In the genomic region with DNA sequence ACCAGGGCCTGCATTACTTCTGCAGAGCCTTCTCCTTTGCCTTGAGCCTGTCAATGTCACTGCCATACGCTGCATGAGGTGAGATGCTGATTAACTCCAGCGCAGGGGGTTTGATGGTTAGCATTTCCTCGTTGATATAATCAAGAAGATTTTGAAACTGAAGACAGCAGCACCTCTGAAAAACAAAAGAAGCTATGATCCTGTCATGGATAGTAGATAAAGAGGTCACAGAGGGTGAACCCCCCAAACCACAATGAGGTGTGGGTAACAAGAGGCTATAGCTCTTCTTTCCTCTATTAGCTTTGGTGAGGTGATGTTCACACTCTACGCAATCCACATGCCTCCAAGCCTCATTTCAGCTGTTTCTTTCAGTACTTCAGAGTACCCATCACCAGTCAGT, we compare ENCODE assay signal across 19 mouse cellular contexts. TPM values are rescaled to one million over a fixed set of nuclear protein-coding genes. Genes with fewer than 3 reads are reported as not detected.
"Had no signal": no experiment of that assay in that cellular context is flagged by ENCODE, and none has a peak within 500 bp of the region (broad histone marks: within the 10 kb centered on the region; RNA-seq: fewer than 3 reads in every experiment).

No protein-coding gene starts in this region.

- DNase-seq: retina, postnatal 1 day; right cerebral cortex, adult 18-20 months; right cerebral cortex, postnatal 14 days; right cerebral cortex, postnatal 25 days; right cerebral cortex, postnatal 4 days; spleen, adult 18-20 months; thymus, adult 18-20 months; thymus, adult 2 months; thymus, postnatal 14 days; thymus, postnatal 25 days; thymus, postnatal 36 days; thymus, postnatal 4 days had no signal

RNA-seq across cellular contexts. Expression of gene Erich6, which starts 12.0 kb away (rescaled TPM):
- total RNA-seq: neutrophil, adult 5-6 weeks had no signal
- polyA plus RNA-seq: neural tube, embryonic 15.5 days; small intestine, adult 2 months; spleen, adult 2 months; stomach, embryonic 14.5 days; stomach, embryonic 15.5 days; thymus, adult 2 months; thymus, postnatal 0 days had no signal
